Mouse (Mus musculus) intestine, embryonic 14.5 days (tissue): Measurements from ENCODE around the gene Pak6. TPM values are rescaled to one million over a fixed set of nuclear protein-coding genes. Genes with fewer than 3 reads are reported as not detected.
A peak's percentile ranks its signal among the peaks of the same experiment; 100 is the strongest.

Source experiments
- ATAC-seq: fragments of 200-750 bp; cut with Nextera tagmentation; replicated peaks from 2 replicates; pipeline ENCODE4 v1.8.0; 2017; ENCODE audit warnings: low read depth, moderate number of reproducible peaks, moderate TSS enrichment, moderate library complexity; ENCODE audit not compliant: low FRiP score, low TSS enrichment
- DNase-seq: peaks from one replicate; pipeline ENCODE4 v3.0.0-alpha.2; 2018; ENCODE audit warnings: low spot score
- H3K27ac ChIP-seq: fragments of 300-500 bp; sonication (generic); 2 replicates; pipeline ENCODE4 v1.5.1; 2014; ENCODE audit warnings: low read depth, mild to moderate bottlenecking, control low read depth
- H3K27me3 ChIP-seq: fragments of 300-500 bp; sonication (generic); replicated peaks from 2 replicates; pipeline ENCODE4 v1.6.1; 2014; ENCODE audit warnings: low read length, control low read depth; ENCODE audit not compliant: control insufficient read depth, insufficient read depth
- H3K36me3 ChIP-seq: fragments of 300-500 bp; sonication (generic); 2 replicates; pipeline ENCODE4 v1.6.1; 2014; ENCODE audit warnings: low read length, control low read depth; ENCODE audit not compliant: control insufficient read depth, insufficient read depth
- H3K4me1 ChIP-seq: fragments of 300-500 bp; sonication (generic); replicated peaks from 2 replicates; pipeline ENCODE4 v1.6.1; 2014; ENCODE audit warnings: low read length, control low read depth, mixed read lengths; ENCODE audit not compliant: control insufficient read depth, insufficient read depth
- H3K4me2 ChIP-seq: fragments of 300-500 bp; sonication (generic); 2 replicates; pipeline ENCODE4 v1.6.1; 2014; ENCODE audit warnings: low read length
- H3K4me3 ChIP-seq: fragments of 300-500 bp; sonication (generic); 2 replicates; pipeline ENCODE4 v1.5.1; 2014; ENCODE audit warnings: low read depth, low read length, control low read depth, mixed read lengths
- H3K9ac ChIP-seq: fragments of 300-500 bp; sonication (generic); 2 replicates; pipeline ENCODE4 v1.6.1; 2014; ENCODE audit warnings: mild to moderate bottlenecking, low read length
- H3K9me3 ChIP-seq: fragments of 300-500 bp; sonication (generic); 2 replicates; pipeline ENCODE4 v1.6.1; 2016; ENCODE audit warnings: low read length, control low read depth; ENCODE audit not compliant: control insufficient read depth
- WGBS: fragments of 180-500 bp; shearing (Covaris S2); extraction: QIAGEN DNeasy Blood & Tissue Kit; methylation state at CpG from one replicate; pipeline ENCODE4 v1.1.7; 2014; 5-methylcytosine and 5-hydroxymethylcytosine counted together
- polyA plus RNA-seq: library from polyadenylated mRNA; unstranded; fragments of >200 nt; fragmentation: Nextera tagmentation; extraction: Ambion mirVana; gene quantifications from 2 replicates; pipeline ENCODE4 v1.2.1, GENCODE M21; 2014

Pak6 gene
- polyA plus RNA-seq, 1 experiment from 2014 or later: 2.7 TPM

DNA sequence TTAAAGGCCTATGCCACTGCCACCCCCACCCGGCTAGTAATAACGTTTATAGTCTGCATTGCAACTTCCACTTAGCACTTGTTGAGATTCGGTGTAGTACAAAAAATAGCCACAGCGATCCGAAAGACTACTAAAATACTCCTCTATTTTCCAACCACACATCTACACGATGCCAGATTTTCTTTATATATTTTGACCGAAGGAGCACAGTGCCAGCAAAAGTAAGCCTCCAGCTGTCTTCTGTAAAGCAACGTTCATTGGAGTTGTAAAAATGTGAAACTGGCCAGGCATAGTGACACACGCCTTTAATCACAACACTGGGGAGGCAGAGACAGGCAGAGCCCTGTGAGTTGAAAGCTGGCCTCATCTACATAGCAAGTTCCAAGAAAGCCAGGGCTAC, 78.1 kb downstream of the Pak6 start:
- no peak overlapping the region for H3K4me2 ChIP-seq
- no peaks in the 10 kb centered on the region for H3K9me3 ChIP-seq
- peaks cover 5% of the 10 kb centered on the region; the same call in 1 of the 2 replicates for H3K4me1 ChIP-seq
- DNase-seq (no peak), ATAC-seq (no peak)
- H3K9ac ChIP-seq: no peak overlapping the region
- no peak overlapping the region for H3K27ac ChIP-seq
- 53% methylated on average over 9 of the region's 9 CpGs for WGBS
- H3K36me3 ChIP-seq: no peaks in the 10 kb centered on the region
- H3K4me3 ChIP-seq: no peak overlapping the region
- H3K27me3 ChIP-seq: peaks cover 10% of the 10 kb centered on the region; the same call in 1 of the 2 replicates

- Histone ChIP-seq H3K27me3 (peaks cover 10% of the 10 kb centered on the region; the same call in 1 of the 2 replicates), H3K9me3 (no peaks in the 10 kb centered on the region), H3K4me2 (no peak overlapping the region), H3K4me1 (peaks cover 18% of the 10 kb centered on the region), H3K9ac (no peak overlapping the region), H3K27ac (no peak overlapping the region), H3K4me3 (no peak overlapping the region), H3K36me3 (no peaks in the 10 kb centered on the region)
- no peak for ATAC-seq
- 22% methylated on average over 8 of the region's 8 CpGs for WGBS
- DNase-seq: no peak
Observed at GRCm38 (mm10) chr2:118743261-118743943, 80.3 kb downstream of the Pak6 start.

DNA sequence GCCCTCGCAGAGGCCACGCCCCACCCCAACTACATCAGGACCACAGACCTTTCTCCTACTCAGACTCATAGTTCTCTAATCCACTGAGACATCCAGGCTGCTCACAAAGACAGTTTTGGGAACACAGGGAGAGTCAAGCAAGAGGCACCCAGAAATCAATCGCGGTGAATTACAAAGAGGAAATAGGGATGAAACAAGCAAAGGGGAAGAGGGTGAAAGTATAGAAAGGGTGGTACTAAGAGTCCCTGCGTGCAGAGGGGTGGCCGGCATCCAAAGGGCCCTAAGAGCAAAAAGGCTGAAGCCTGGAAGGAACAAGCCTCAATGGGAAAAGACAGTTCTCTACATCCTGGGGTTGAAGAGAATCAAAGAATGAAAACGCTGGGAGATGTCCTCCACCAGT, 81.5 kb downstream of the Pak6 start:
- no peak overlapping the region for H3K27ac ChIP-seq
- 9% methylated on average over 7 of the region's 7 CpGs for WGBS
- no peak overlapping the region for H3K9ac ChIP-seq
- H3K9me3 ChIP-seq: no peaks in the 10 kb centered on the region
- peaks cover 10% of the 10 kb centered on the region; the same call in 1 of the 2 replicates for H3K27me3 ChIP-seq
- ATAC-seq (no peak), DNase-seq (no peak)
- H3K36me3 ChIP-seq: peaks cover 7% of the 10 kb centered on the region; the same call in 1 of the 2 replicates
- peak overlapping the region; percentile 94; the same call in 1 of the 2 replicates for H3K4me2 ChIP-seq
- no peak overlapping the region; the same call in 1 of the 2 replicates for H3K4me3 ChIP-seq
- H3K4me1 ChIP-seq: peaks cover 28% of the 10 kb centered on the region

DNA sequence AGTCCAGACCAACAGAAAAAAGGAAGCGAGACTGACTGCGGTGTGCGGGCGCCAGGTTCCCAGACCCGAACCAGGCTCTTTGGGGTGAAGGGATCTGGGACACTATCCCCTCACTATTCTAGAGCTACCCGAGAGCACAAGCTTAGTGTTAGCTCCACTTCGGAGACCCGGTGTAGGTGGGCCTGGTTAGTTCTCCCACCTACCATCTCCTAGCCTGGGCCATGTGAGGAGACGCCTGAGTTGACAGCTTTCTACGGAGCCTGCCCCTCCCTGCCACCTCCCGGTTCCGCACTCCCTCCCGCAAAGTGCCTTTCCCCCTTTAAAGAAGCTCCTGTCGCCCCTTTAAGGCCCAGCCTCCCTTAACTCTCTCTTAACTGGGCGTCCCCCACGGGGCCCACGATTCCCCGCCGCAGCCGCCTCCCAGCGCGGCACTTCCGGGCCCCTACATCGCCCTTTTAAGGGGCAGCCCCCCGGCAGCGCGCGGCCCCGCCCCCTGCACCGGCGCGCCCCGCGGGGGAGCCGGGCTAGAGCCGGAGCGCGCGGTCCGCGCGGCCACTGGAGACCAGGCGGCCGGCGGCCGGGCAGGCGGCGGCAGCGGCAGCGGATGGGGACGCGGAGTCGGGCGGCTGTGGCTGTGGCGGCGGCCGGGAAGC, 82.3 kb downstream of the Pak6 start, which contains the start of gene Inafm2:
Inafm2 (plus strand) TSS at position 527 of the 653 bp plus-strand sequence.
- H3K4me1 ChIP-seq: peaks cover 34% of the 10 kb centered on the region
- no peaks in the 10 kb centered on the region for H3K9me3 ChIP-seq
- H3K4me3 ChIP-seq: peak within 1 kb of the TSS; percentile 82
- peak within 1 kb of the TSS; percentile 43; the same call in 1 of the 2 replicates for H3K27ac ChIP-seq
- H3K27me3 ChIP-seq: peaks cover 10% of the 10 kb centered on the region; the same call in 1 of the 2 replicates
- ATAC-seq (peak; percentile 89), DNase-seq (peak; percentile 90)
- H3K4me2 ChIP-seq: peak within 1 kb of the TSS; percentile 94
- H3K9ac ChIP-seq: peak within 1 kb of the TSS; percentile 84
- under 1% methylated on average over 46 of the region's 57 CpGs for WGBS
- H3K36me3 ChIP-seq: peaks cover 9% of the 10 kb centered on the region

DNA sequence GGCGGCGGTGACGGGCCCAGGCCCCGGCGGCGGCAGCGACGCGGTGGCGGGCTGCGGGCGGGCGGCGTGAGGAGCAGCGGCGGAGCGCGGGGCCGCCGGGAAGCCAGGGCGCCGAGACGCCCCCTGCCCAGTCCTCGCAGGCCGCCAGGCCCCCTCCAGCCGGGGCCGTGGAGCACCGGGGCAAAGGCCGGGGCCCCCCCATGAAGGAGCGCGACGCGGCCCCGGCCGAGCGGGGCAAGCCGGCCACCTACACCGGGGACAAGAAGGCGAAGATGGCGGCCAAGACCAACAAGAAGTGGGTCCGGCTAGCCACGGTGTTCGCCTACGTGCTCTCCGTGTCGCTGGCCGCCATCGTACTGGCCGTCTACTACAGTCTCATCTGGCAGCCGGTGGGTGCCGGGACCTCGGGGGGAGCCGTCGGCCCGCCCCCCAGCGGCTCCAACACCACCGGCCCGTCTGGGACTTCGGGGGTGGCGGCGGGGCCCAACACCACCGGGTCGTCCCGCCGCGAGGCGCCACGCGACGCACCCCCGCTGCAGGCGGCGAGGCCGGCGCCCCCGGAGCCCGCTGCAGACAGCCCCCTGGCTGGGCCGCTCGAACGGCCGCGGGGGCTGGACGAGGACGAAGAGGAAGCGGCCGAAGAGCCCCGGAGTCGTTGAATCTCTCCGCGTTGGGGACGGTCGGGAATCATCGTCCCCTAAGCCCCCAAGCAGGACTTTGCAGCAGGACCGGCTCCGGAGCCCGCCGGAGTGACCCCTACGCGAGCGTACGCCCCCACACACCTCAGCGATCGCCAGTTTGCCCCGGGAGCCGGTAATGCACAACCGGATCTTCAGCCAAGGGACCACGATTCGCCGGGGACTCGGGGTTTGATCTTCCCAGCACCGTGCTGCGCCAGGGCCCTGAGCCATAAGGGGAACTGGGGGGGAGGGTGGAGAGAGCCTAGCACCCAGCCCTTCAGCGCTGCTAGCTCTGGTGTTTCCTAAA, 83.1 kb downstream of the Pak6 start:
- Histone ChIP-seq H3K27me3 (peaks cover 10% of the 10 kb centered on the region; the same call in 1 of the 2 replicates), H3K4me2 (peak overlapping the region; percentile 94), H3K4me1 (peaks cover 36% of the 10 kb centered on the region), H3K9ac (peak overlapping the region; percentile 84), H3K9me3 (no peaks in the 10 kb centered on the region), H3K27ac (peak overlapping the region; percentile 43; the same call in 1 of the 2 replicates), H3K36me3 (peaks cover 15% of the 10 kb centered on the region), H3K4me3 (peak overlapping the region; percentile 82)
- peak; percentile 48 for ATAC-seq
- DNase-seq: peak; percentile 76
- WGBS: under 1% methylated on average over 84 of the region's 113 CpGs

DNA sequence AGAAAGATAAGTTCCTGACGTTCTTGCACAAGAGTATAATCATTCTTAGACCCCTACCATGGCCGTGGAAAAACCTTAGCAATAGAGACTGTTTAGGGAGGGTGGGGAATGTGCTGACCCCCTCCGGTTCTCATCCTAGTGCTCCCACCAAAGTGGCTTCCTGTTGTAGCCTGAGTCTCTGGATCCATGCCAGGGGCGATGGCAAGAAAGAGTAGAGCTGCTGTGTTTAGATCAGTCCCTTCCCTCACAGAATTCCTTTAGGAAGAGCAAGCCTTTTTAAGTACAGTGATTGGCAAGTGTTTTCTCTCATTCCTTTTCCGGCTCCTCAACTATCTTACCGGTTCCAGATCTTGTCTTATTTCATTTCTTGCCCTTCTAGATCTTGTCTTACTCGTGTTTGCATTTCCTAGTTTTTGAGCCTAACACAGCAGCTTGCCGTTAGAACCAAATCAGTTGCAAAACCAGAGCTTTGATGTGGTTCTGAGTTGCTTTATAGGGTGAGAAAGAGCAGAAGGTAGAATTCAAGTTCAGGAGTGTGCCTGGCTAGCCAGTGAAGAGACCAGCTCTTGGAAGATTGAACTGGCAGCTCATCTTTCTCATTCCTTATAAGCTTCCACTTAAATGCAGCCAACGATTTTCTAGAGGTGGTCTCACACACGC, 84.3 kb downstream of the Pak6 start:
- no peak for ATAC-seq

More for the DNA sequence above, 84.3 kb downstream of the Pak6 start:
- 35% methylated on average over 10 of the region's 10 CpGs for WGBS
- 0 out of 2 replicates have a peak overlapping the region, but pooled peaks have one; percentile 45 for H3K27ac ChIP-seq
- DNase-seq: no peak
- H3K36me3 ChIP-seq: peaks cover 15% of the 10 kb centered on the region
- H3K9me3 ChIP-seq: no peaks in the 10 kb centered on the region
- H3K9ac ChIP-seq: peak overlapping the region; percentile 18; the same call in 1 of the 2 replicates
- H3K4me2 ChIP-seq: peak overlapping the region; percentile 94
- peak overlapping the region; percentile 82; the same call in 1 of the 2 replicates for H3K4me3 ChIP-seq
- peaks cover 10% of the 10 kb centered on the region; the same call in 1 of the 2 replicates for H3K27me3 ChIP-seq
- peaks cover 43% of the 10 kb centered on the region for H3K4me1 ChIP-seq
